8 mouse cellular contexts compared by ENCODE assay signal in genomic region chr16:31274084-31274483, GRCm38 (mm10). TPM values are rescaled to one million over a fixed set of nuclear protein-coding genes. Genes with fewer than 3 reads are reported as not detected.
DNase-seq lines count a peak whose midpoint lies in the region; ATAC-seq and TF ChIP-seq lines count a peak whose summit lies in the region.

No protein-coding gene starts in this region.

- peaks cover 7% of the 10 kb centered on the region; the same call in 1 of the 2 replicates for H3K4me1 ChIP-seq in cerebellum, adult 2 months (ENCODE audit: control insufficient read depth, insufficient read depth, low read length)
- peaks cover 51% of the 10 kb centered on the region for H3K4me1 ChIP-seq in liver, embryonic 12.5 days

- peak overlapping the region; percentile 75 for H3K4me2 ChIP-seq in liver, embryonic 12.5 days

- no peak overlapping the region for H3K27ac ChIP-seq in cerebellum, adult 2 months (ENCODE audit: insufficient read depth, low read length)
- H3K27ac ChIP-seq in liver, embryonic 12.5 days: peak overlapping the region; percentile 89

- no peak for TF ChIP-seq POLR2A in cerebellum, adult 2 months (IDR thresholded peaks at IDR 0.05; ENCODE audit: borderline replicate concordance, insufficient read depth, low read length)

- whole genome bisulfite sequencing in cerebellum, adult 2 months: 2% methylated on average over 6 of the region's 6 CpGs
- 4% methylated on average over 6 of the region's 6 CpGs for WGBS in liver, embryonic 12.5 days (ENCODE audit: insufficient replicate concordance)

- no peak for TF ChIP-seq CTCF in cerebellum, adult 2 months (IDR thresholded peaks at IDR 0.05; ENCODE audit: borderline replicate concordance, insufficient read depth, low read depth, low read length)

- 0 out of 2 replicates have a peak, but pooled peaks have one; percentile 26 for ATAC-seq in erythroid progenitor cell, adult 5-6 weeks (replicated peaks; ENCODE audit: low FRiP score, poor library complexity, severe bottlenecking)
- ATAC-seq in liver, embryonic 12.5 days: no peak

- no peaks in the 10 kb centered on the region for H3K9me3 ChIP-seq in liver, embryonic 12.5 days (replicated peaks)

- no peaks in the 10 kb centered on the region for H3K27me3 ChIP-seq in cerebellum, adult 2 months (ENCODE audit: control insufficient read depth, insufficient read depth, low read length)
- H3K27me3 ChIP-seq in liver, embryonic 12.5 days (replicated peaks): no peaks in the 10 kb centered on the region; the same call in 1 of the 2 replicates

- peak overlapping the region; percentile 94 for H3K9ac ChIP-seq in liver, embryonic 12.5 days

- no peak for DNase-seq in cerebellum, adult 2 months
- DNase-seq in cerebellum, postnatal 4 days (ENCODE audit: low spot score in 2 of 2): no peak
- DNase-seq in 3T3-L1 (ENCODE audit: low read depth, low spot score): peak; percentile 33
- no peak for DNase-seq in yolk sac, embryonic 10.5 days (ENCODE audit: low spot score)
- DNase-seq in frontal cortex, postnatal 10 days (ENCODE audit: low spot score in 2 of 2): no peak
- no peak for DNase-seq in right cerebral cortex, adult 18-20 months

- H3K36me3 ChIP-seq in liver, embryonic 12.5 days: peaks cover 6% of the 10 kb centered on the region; the same call in 1 of the 2 replicates

- peak overlapping the region; percentile 72 for H3K4me3 ChIP-seq in cerebellum, adult 2 months (replicated peaks; ENCODE audit: insufficient read depth, low read depth, low read length)
- peak overlapping the region; percentile 88 for H3K4me3 ChIP-seq in liver, embryonic 12.5 days

RNA-seq across cellular contexts. Expression of gene Ppp1r2, which starts 1.0 kb away (rescaled TPM):
- 61.9 and 67.2 TPM in 2 replicates for polyA plus RNA-seq in cerebellum, adult 2 months (2012; rRNA removed)
- total RNA-seq in erythroid progenitor cell, adult 5-6 weeks (2015; ENCODE audit: low replicate concordance): 32.1 and 51.1 TPM in 2 replicates
- total RNA-seq in erythroid progenitor cell, adult 5-6 weeks (2017; ENCODE audit: low replicate concordance): 24.1 and 40.0 TPM in 2 replicates
- 48.4 and 49.9 TPM in 2 replicates for polyA plus RNA-seq in liver, embryonic 12.5 days (2016; fragmentation: Nextera tagmentation; extraction: Ambion mirVana)

RNA-seq across cellular contexts. Expression of gene Apod, which starts 40.5 kb away (rescaled TPM):
- 369 and 458 TPM in 2 replicates for polyA plus RNA-seq in cerebellum, adult 2 months (2012; rRNA removed)
- total RNA-seq in erythroid progenitor cell, adult 5-6 weeks (2015; ENCODE audit: low replicate concordance): 2.9 TPM in 1 of 2 replicates, not detected in the other
- total RNA-seq in erythroid progenitor cell, adult 5-6 weeks (2017; ENCODE audit: low replicate concordance): not detected in 2 replicates
- not detected in 2 replicates for polyA plus RNA-seq in liver, embryonic 12.5 days (2016; fragmentation: Nextera tagmentation; extraction: Ambion mirVana)

Comparison
In these comparisons a context has a peak if more than half of its experiments do, and no peak if none do; other contexts are left out.
1. RNA of gene Apod, which starts 40.5 kb away (polyA plus RNA-seq): 369 to 458 TPM in cerebellum, adult 2 months; not detected in liver, embryonic 12.5 days; every median in the first group is over 100 times any median in the second.